Mouse (Mus musculus) liver, adult 2 months (tissue): Measurements from ENCODE around the gene Spx.

ENCODE experiments used
- CTCF ChIP-seq: fragments of 200-500 bp; IDR thresholded peaks from 2 replicates; pipeline ENCODE4 v1.5.1; 2011; ENCODE audit warnings: low read depth, low read length, control low read depth
- POLR2A ChIP-seq: fragments of 200-500 bp; IDR thresholded peaks from 2 replicates; pipeline ENCODE4 v1.6.1; 2011; ENCODE audit warnings: low read length, control low read depth; ENCODE audit not compliant: insufficient read depth; ENCODE audit errors: extremely low read depth

DNA sequence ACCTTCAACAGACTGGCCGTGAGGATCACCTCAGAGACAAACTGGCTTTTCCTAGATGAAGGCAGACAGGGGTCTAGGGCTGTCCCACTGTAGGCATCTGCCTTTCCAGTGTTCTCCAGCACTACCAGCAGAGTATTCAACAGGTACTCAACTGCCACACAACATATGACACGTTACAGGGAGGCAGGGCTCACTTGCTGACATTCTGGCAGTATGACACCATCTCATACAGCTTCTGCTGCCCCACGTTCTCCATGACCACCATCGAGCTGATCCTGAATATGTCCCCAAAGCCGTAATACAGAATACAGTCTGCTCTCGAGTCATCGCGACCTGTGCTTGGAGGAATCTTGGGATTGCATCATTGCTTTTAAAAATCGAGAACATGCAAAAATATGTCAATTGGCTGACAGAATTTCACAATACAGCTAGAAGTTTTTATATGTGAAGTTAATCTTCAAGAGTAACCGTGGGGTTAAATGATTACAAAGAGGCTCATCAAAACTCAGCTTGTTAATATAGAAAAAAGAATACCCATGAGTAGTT lies 46.7 kb upstream of the Spx start:
- TF ChIP-seq CTCF (no peak), POLR2A (no peak)
